Mouse (Mus musculus) lung, postnatal 0 days (tissue): ENCODE measurements around the gene Cnr2. TPM values are rescaled to one million over a fixed set of nuclear protein-coding genes. Genes with fewer than 3 reads are reported as not detected.

Experiments
- ATAC-seq: fragments of 200-750 bp; cut with Nextera tagmentation; 2 replicates; pipeline ENCODE4 v1.8.0; 2017; ENCODE audit warnings: moderate library complexity
- DNase-seq: peaks from one replicate; pipeline ENCODE4 v3.0.0-alpha.2; 2016; ENCODE audit warnings: low spot score
- H3K27ac ChIP-seq: fragments of 300-500 bp; sonication (generic); 2 replicates; pipeline ENCODE4 v1.5.1; 2014; ENCODE audit warnings: antibody characterized with exemption, mild to moderate bottlenecking, low read length, mixed read lengths
- H3K27me3 ChIP-seq: fragments of 300-500 bp; sonication (generic); replicated peaks from 2 replicates; pipeline ENCODE4 v1.6.1; 2014; ENCODE audit warnings: low read length, mixed read lengths; ENCODE audit not compliant: insufficient read depth
- H3K36me3 ChIP-seq: fragments of 300-500 bp; sonication (generic); 2 replicates; pipeline ENCODE4 v1.6.1; 2014; ENCODE audit warnings: low read length, mixed read lengths; ENCODE audit not compliant: insufficient read depth
- H3K4me1 ChIP-seq: fragments of 300-500 bp; sonication (generic); 2 replicates; pipeline ENCODE4 v1.6.1; 2014; ENCODE audit warnings: antibody characterized with exemption, low read depth, low read length, mixed read lengths; ENCODE audit not compliant: insufficient read depth
- H3K4me2 ChIP-seq: fragments of 300-500 bp; sonication (generic); replicated peaks from 2 replicates; pipeline ENCODE4 v1.6.1; 2014; ENCODE audit warnings: low read depth, mild to moderate bottlenecking, low read length, moderate library complexity, mixed read lengths
- H3K4me3 ChIP-seq: fragments of 300-500 bp; sonication (generic); 2 replicates; pipeline ENCODE4 v1.5.1; 2014; ENCODE audit warnings: low read depth, low read length
- H3K9ac ChIP-seq: fragments of 300-500 bp; sonication (generic); replicated peaks from 2 replicates; pipeline ENCODE4 v1.6.1; 2014; ENCODE audit warnings: low read depth, mild to moderate bottlenecking
- H3K9me3 ChIP-seq: fragments of 300-500 bp; sonication (generic); 2 replicates; pipeline ENCODE4 v1.6.1; 2016; ENCODE audit warnings: low read length, mixed read lengths
- CTCF ChIP-seq: IDR thresholded peaks from 2 replicates; pipeline ENCODE4 v1.5.1; 2016; ENCODE audit warnings: antibody characterized with exemption, mild to moderate bottlenecking
- EP300 ChIP-seq: IDR thresholded peaks from 2 replicates; pipeline ENCODE4 v1.6.1; 2016; ENCODE audit warnings: antibody characterized with exemption, mild to moderate bottlenecking, control low read depth
- WGBS: fragments of 180-500 bp; shearing (Covaris S2); extraction: QIAGEN DNeasy Blood & Tissue Kit; methylation state at CpG from one replicate; pipeline ENCODE4 v1.1.7; 2014; 5-methylcytosine and 5-hydroxymethylcytosine counted together
- polyA plus RNA-seq: library from polyadenylated mRNA; unstranded; fragments of >200 nt; fragmentation: Nextera tagmentation; extraction: Ambion mirVana; gene quantifications from 2 replicates; pipeline ENCODE4 v1.2.1, GENCODE M21; 2015

Gene Cnr2
- polyA plus RNA-seq, 1 experiment from 2014 or later = 1.9 TPM

DNA sequence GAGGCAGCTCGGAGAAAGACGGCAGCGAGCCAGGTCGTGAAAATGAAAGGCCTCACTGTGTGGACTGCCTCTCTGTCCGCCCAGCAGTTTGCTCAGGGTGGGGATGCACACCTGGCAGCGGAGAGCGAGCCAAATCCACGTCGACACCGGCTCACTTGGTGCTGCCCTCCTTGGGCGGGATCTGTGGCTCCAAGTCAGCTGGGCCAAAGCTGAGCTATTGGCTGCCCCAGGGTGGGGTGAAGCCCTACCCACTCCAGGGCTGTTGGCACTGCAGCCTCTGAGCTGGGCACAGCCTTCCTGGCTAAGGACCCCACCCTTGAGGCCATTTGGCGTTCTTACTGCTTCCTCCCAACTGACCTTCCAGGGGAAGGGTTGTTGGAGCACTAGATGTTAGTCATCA, 69.2 kb downstream of the Cnr2 start:
- Histone ChIP-seq H3K27ac (peak overlapping the region; percentile 85), H3K9me3 (no peaks in the 10 kb centered on the region), H3K4me1 (no peaks in the 10 kb centered on the region), H3K36me3 (peaks cover 18% of the 10 kb centered on the region), H3K4me2 (peak overlapping the region; percentile 98), H3K4me3 (peak overlapping the region; percentile 66), H3K27me3 (no peaks in the 10 kb centered on the region), H3K9ac (peak overlapping the region; percentile 78)
- ATAC-seq = peak; percentile 78
- 2% methylated on average over 12 of the region's 12 CpGs for WGBS
- peak; percentile 89 for DNase-seq
- peak; percentile 34 for TF ChIP-seq CTCF
- no peak for TF ChIP-seq EP300

GRCm38 (mm10) chr4:135965113-135965512, 69.9 kb downstream of the Cnr2 start:
- H3K27me3 ChIP-seq = no peaks in the 10 kb centered on the region
- H3K9ac ChIP-seq = no peak overlapping the region
- no peaks in the 10 kb centered on the region for H3K4me1 ChIP-seq
- H3K27ac ChIP-seq = peak overlapping the region; percentile 85
- H3K36me3 ChIP-seq = peaks cover 16% of the 10 kb centered on the region; the same call in 1 of the 2 replicates
- no peak overlapping the region for H3K4me2 ChIP-seq
- TF ChIP-seq EP300 = no peak
- no peak for TF ChIP-seq CTCF
- DNase-seq (no peak), ATAC-seq (no peak)
- 77% methylated on average over 9 of the region's 9 CpGs for whole genome bisulfite sequencing
- H3K4me3 ChIP-seq = no peak overlapping the region
- no peaks in the 10 kb centered on the region for H3K9me3 ChIP-seq

GRCm38 (mm10) chr4:135966283-135966682, 71.1 kb downstream of the Cnr2 start:
- peaks cover 16% of the 10 kb centered on the region; the same call in 1 of the 2 replicates for H3K36me3 ChIP-seq
- H3K9me3 ChIP-seq = no peaks in the 10 kb centered on the region
- no peak overlapping the region for H3K4me2 ChIP-seq
- no peak overlapping the region for H3K4me3 ChIP-seq
- ATAC-seq = no peak
- TF ChIP-seq EP300 (no peak), CTCF (no peak)
- H3K4me1 ChIP-seq = no peaks in the 10 kb centered on the region; the same call in 1 of the 2 replicates
- no peak for DNase-seq
- H3K27me3 ChIP-seq = no peaks in the 10 kb centered on the region
- 89% methylated on average over 16 of the region's 16 CpGs for WGBS
- no peak overlapping the region for H3K27ac ChIP-seq
- no peak overlapping the region for H3K9ac ChIP-seq

- no peak overlapping the region for H3K4me2 ChIP-seq
- TF ChIP-seq CTCF = no peak
- no peak for TF ChIP-seq EP300
- DNase-seq (no peak), ATAC-seq (no peak)
- H3K9me3 ChIP-seq = no peaks in the 10 kb centered on the region
- 84% methylated on average over 18 of the region's 18 CpGs for WGBS
- peaks cover 16% of the 10 kb centered on the region; the same call in 1 of the 2 replicates for H3K36me3 ChIP-seq
- H3K27me3 ChIP-seq = no peaks in the 10 kb centered on the region
- H3K4me3 ChIP-seq = no peak overlapping the region
- H3K4me1 ChIP-seq = peaks cover 4% of the 10 kb centered on the region; the same call in 1 of the 2 replicates
- no peak overlapping the region for H3K9ac ChIP-seq
- no peak overlapping the region for H3K27ac ChIP-seq
These were observed 72.0 kb downstream of the Cnr2 start for GRCm38 (mm10) chr4:135967086-135967760.

GRCm38 (mm10) chr4:135968271-135968869, 73.2 kb downstream of the Cnr2 start:
- Histone ChIP-seq H3K27ac (no peak overlapping the region), H3K4me2 (no peak overlapping the region), H3K9me3 (no peaks in the 10 kb centered on the region), H3K27me3 (no peaks in the 10 kb centered on the region), H3K36me3 (peaks cover 16% of the 10 kb centered on the region; the same call in 1 of the 2 replicates), H3K9ac (no peak overlapping the region), H3K4me3 (no peak overlapping the region), H3K4me1 (peaks cover 4% of the 10 kb centered on the region; the same call in 1 of the 2 replicates)
- DNase-seq = no peak
- 58% methylated on average over 13 of the region's 19 CpGs for WGBS
- ATAC-seq = no peak
- TF ChIP-seq EP300 (no peak), CTCF (no peak)

DNA sequence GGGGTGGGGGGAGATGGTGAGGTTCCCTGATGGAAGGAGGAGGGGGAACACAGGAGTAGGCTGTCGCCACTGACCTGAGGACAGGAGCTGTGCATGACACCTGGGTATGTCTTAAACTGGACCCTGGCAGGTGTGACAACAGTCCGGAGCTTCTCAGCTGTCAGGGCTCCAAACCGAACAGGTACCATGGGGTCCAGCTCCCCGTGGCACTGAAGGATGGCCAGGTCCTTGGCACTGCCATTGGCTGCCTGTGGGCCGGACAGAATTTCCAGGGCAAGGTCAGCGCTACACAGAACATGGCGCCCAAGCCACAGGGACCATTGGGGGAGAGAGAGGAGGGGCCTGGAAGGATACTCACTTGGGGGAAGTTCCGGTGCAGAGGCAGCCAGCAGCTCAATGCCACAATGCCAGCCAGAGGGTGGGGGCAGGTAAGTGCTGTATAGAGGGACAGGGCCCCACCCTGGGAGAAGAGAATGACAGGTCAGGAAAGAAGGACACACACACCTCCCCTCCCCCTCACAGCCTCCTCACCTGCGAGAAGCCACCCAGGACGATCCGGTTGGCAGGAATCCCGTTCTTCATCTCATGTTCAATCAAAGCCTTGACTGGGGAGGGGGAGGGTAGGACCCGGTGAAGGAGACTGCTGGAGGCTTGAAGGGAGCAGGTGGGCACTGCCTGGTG, 74.0 kb downstream of the Cnr2 start:
- Histone ChIP-seq H3K4me3 (no peak overlapping the region), H3K9me3 (no peaks in the 10 kb centered on the region), H3K4me1 (peaks cover 4% of the 10 kb centered on the region; the same call in 1 of the 2 replicates), H3K4me2 (no peak overlapping the region), H3K36me3 (peaks cover 16% of the 10 kb centered on the region; the same call in 1 of the 2 replicates), H3K9ac (no peak overlapping the region), H3K27ac (no peak overlapping the region), H3K27me3 (no peaks in the 10 kb centered on the region)
- 84% methylated on average over 13 of the region's 13 CpGs for WGBS
- TF ChIP-seq CTCF (no peak), EP300 (no peak)
- DNase-seq (no peak), ATAC-seq (no peak)

Other genes starting within 250 kb of the Cnr2 start
- gene Ifnlr1, start 209.1 kb upstream of the Cnr2 start, polyA plus RNA-seq = 2.7 and 3.7 TPM in 2 replicates
- gene Il22ra1, start 167.2 kb upstream of the Cnr2 start, polyA plus RNA-seq = not detected in 2 replicates
- 3.0 and 3.3 TPM in 2 replicates for gene Myom3, start 135.7 kb upstream of the Cnr2 start, polyA plus RNA-seq
- 153 and 160 TPM in 2 replicates for gene Srsf10, start 39.6 kb upstream of the Cnr2 start, polyA plus RNA-seq
- 139 and 145 TPM in 2 replicates for gene Pnrc2, start 21.5 kb upstream of the Cnr2 start, polyA plus RNA-seq
- 107 and 131 TPM in 2 replicates for gene Fuca1, start 25.3 kb downstream of the Cnr2 start, polyA plus RNA-seq
- gene Hmgcl, start 51.1 kb downstream of the Cnr2 start, polyA plus RNA-seq = 63.6 and 67.7 TPM in 2 replicates
- 37.0 and 40.5 TPM in 2 replicates for gene Gale, start 68.3 kb downstream of the Cnr2 start, polyA plus RNA-seq
- gene Lypla2, start 77.2 kb downstream of the Cnr2 start, polyA plus RNA-seq = 103 and 115 TPM in 2 replicates
- 35.3 and 39.6 TPM in 2 replicates for gene Pithd1, start 91.9 kb downstream of the Cnr2 start, polyA plus RNA-seq
- gene Eloa, start 126.4 kb downstream of the Cnr2 start, polyA plus RNA-seq = 25.6 and 26.8 TPM in 2 replicates
- 325 and 355 TPM in 2 replicates for gene Rpl11, start 158.0 kb downstream of the Cnr2 start, polyA plus RNA-seq
- 430 and 477 TPM in 2 replicates for gene Id3, start 248.1 kb downstream of the Cnr2 start, polyA plus RNA-seq